Mouse (Mus musculus): ENCODE data around the gene Sptbn2. TPM values are rescaled to one million over a fixed set of nuclear protein-coding genes. Genes with fewer than 3 reads are reported as not detected.

Gene Sptbn2
- polyA plus RNA-seq, 1 experiment, result 0.01 TPM

GRCm38 (mm10) chr19:4716756-4717155 is 5.8 kb downstream of the Sptbn2 start:
- no peak for TF ChIP-seq GATA1 (IDR thresholded peaks at IDR 0.05; ENCODE audit: low read length)

GRCm38 (mm10) chr19:4717281-4717680 is 6.3 kb downstream of the Sptbn2 start:
- no peak for TF ChIP-seq GATA1 (IDR thresholded peaks at IDR 0.05; ENCODE audit: low read length)

DNA sequence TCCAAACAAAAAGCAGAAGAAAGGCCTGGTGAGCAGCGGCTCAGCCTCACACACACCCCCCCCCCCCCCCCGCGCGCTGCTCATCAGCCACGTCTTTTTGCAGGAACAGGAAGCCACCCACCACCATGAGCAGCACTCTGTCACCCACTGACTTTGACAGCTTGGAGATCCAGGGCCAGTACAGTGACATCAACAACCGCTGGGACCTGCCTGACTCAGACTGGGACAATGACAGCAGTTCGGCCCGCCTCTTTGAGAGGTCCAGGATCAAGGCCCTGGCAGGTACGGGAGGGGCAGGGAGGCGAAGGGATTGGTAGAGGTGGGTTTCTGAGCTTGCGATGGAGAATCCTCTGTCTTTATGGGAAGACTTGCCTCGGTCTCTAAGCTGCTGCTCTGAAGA is 7.7 kb downstream of the Sptbn2 start:
- no peak for TF ChIP-seq GATA1 (IDR thresholded peaks at IDR 0.05; ENCODE audit: low read length)

DNA sequence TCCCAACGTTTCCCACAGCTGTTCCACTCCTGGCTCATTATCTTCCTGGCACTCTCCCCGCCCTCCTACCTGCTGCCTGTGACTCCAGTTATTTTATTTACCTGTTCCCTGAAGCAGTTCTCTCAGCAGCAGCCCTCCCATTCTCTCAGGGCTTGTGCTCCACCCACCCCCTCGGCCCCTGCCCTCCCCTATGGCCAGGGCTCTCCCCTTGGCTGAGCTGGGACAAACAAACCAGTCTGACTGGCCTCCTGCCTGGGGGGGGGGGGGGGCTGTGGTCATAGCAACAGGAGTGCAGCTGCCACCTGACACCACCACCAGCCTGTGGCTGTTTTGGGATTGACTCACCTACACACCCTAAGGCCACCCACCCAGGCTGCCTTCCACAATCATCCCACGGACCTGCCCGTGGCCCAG is 8.4 kb downstream of the Sptbn2 start:
- TF ChIP-seq GATA1 (IDR thresholded peaks at IDR 0.05; ENCODE audit: low read length), result no peak

DNA sequence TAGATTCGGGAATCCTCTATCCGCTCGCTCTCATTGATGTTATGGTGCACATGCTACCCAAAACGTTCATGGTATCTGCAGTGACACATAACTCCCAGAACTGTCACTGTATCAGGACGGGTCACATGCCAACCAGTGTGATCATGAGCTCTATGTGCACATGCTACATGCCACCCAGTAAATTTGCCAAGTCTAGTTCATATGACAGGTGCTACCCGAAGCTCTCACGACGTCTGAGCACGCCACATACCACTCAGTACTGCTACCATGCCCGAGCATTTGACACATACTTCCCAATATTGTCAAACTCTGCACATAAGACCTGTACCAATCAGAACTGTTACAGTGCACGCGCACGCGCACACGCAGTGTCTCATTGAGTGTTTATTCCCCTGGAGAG is 9.1 kb downstream of the Sptbn2 start:
- TF ChIP-seq GATA1 (IDR thresholded peaks at IDR 0.05; ENCODE audit: low read length), result no peak

DNA sequence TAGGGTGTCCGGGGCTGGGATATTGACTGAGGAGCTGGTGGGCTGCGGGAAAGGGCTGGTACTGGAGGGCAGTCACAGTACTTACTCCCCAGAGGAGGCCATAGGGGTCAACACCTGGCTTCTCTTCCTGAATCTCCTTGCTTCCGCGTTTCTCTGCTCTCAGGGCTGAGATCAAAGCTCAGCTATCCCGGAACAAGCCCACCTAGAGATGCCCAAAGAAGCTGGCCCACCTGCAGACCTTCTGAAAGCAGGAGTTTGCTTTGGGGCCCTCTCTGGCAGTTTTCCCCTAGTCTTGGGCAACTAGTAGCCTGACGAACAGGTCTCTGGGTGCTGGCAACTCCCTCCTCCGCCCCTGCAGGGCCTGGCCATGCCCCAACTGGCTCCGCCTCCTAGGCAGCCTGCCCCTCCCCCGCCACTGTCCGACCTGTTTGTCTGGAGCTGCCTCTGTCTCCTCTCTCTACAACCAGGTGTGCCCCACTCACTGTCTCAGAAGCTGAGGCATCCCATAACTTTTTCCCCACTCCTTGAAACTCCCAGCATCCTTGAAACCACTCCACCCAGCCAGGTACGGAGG is 9.8 kb downstream of the Sptbn2 start:
- TF ChIP-seq GATA1 (IDR thresholded peaks at IDR 0.05; ENCODE audit: low read length), result no peak

DNA sequence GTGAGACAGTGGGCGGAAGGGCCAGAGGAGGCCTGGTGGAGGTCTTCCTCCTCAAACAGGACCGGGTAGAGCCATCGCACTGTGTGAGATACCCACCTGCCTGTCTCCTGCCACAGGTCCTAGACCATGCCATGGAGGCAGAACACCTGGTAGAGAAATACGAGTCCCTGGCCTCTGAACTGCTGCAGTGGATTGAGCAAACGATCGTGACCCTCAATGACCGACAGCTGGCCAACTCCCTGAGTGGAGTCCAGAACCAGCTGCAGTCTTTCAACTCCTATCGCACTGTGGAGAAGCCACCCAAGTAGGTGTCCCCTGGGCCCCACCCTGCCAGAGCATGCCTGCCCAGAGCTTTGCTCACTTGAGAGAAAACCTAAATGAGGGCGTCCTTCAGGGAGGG is 18.2 kb downstream of the Sptbn2 start:
- TF ChIP-seq GATA1 (IDR thresholded peaks at IDR 0.05; ENCODE audit: low read length), result no peak

- TF ChIP-seq GATA1 (IDR thresholded peaks at IDR 0.05; ENCODE audit: low read length), result no peak
Measured at GRCm38 (mm10) chr19:4733052-4733451, 22.1 kb downstream of the Sptbn2 start.

- TF ChIP-seq GATA1 (IDR thresholded peaks at IDR 0.05; ENCODE audit: low read length), result no peak
Measured at GRCm38 (mm10) chr19:4737866-4738265, 26.9 kb downstream of the Sptbn2 start.

DNA sequence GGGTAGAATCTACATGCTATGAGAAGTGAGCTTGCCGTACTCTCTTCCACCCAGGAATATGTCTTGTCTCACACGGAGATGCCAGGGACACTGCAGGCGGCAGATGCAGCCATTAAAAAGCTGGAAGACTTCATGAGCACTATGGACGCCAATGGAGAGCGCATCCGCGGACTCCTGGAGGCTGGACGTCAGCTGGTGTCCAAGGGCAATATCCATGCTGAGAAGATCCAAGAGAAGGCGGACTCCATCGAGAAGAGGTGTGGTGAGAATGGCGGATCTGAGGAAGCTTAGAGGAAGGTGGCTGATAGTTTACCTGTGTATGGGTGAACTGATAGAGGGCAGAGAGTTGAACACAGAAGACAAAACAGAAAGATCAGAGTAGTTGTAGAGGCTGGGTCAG is 28.1 kb downstream of the Sptbn2 start:
- no peak for TF ChIP-seq GATA1 (IDR thresholded peaks at IDR 0.05; ENCODE audit: low read length)

- TF ChIP-seq GATA1 (IDR thresholded peaks at IDR 0.05; ENCODE audit: low read length), result no peak
Measured at GRCm38 (mm10) chr19:4739762-4740161, 28.8 kb downstream of the Sptbn2 start.

DNA sequence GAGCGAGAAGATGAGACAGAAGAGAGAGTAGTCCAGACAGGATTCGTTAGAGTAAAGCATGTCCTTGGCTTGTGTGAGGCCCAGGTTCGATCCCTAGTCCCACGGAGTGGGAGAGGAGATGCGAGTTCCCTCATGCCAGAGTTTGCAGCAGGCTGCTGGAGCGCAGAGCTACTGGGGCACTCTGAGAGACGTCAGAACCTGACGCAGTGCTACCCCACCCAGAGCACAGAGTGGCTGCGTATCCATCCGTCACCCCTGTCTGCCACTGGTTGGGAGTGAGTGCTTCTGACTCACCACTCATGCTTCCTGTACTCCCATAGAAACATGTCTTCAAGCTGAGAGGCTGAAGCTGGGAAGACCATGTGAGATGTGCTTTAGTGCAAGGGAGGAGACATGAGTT is 30.5 kb downstream of the Sptbn2 start:
- no peak for TF ChIP-seq GATA1 (IDR thresholded peaks at IDR 0.05; ENCODE audit: low read length)

- TF ChIP-seq GATA1 (IDR thresholded peaks at IDR 0.05; ENCODE audit: low read length), result no peak
Measured at GRCm38 (mm10) chr19:4742229-4742628, 31.3 kb downstream of the Sptbn2 start.

- no peak for TF ChIP-seq GATA1 (IDR thresholded peaks at IDR 0.05; ENCODE audit: low read length)
Measured at GRCm38 (mm10) chr19:4743524-4743923, 32.6 kb downstream of the Sptbn2 start.

- no peak for TF ChIP-seq GATA1 (IDR thresholded peaks at IDR 0.05; ENCODE audit: low read length)
Measured at GRCm38 (mm10) chr19:4744026-4744425, 33.1 kb downstream of the Sptbn2 start.

GRCm38 (mm10) chr19:4745057-4745456 is 34.1 kb downstream of the Sptbn2 start:
- no peak for TF ChIP-seq GATA1 (IDR thresholded peaks at IDR 0.05; ENCODE audit: low read length)

DNA sequence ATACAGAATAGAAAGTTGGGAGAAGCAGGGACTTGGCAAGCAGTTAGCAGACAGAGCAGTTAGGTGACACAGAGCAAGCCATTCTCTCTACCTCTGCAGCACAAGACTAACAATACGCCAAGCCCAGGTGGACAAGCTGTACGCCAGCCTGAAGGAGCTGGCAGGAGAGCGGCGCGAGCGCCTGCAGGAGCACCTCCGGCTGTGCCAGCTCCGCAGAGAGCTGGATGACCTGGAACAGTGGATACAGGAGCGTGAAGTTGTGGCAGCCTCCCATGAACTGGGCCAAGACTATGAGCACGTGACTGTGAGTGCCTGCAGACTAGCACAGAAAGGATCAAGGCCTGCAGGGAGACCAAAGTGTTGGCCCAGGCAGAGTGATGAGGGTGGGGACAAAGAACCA is 34.7 kb downstream of the Sptbn2 start:
- TF ChIP-seq GATA1 (IDR thresholded peaks at IDR 0.05; ENCODE audit: low read length), result no peak

- TF ChIP-seq GATA1 (IDR thresholded peaks at IDR 0.05; ENCODE audit: low read length), result no peak
Measured at GRCm38 (mm10) chr19:4746611-4747010, 35.6 kb downstream of the Sptbn2 start.

All from G1E-ER4 (cell line).